In the genomic region with DNA sequence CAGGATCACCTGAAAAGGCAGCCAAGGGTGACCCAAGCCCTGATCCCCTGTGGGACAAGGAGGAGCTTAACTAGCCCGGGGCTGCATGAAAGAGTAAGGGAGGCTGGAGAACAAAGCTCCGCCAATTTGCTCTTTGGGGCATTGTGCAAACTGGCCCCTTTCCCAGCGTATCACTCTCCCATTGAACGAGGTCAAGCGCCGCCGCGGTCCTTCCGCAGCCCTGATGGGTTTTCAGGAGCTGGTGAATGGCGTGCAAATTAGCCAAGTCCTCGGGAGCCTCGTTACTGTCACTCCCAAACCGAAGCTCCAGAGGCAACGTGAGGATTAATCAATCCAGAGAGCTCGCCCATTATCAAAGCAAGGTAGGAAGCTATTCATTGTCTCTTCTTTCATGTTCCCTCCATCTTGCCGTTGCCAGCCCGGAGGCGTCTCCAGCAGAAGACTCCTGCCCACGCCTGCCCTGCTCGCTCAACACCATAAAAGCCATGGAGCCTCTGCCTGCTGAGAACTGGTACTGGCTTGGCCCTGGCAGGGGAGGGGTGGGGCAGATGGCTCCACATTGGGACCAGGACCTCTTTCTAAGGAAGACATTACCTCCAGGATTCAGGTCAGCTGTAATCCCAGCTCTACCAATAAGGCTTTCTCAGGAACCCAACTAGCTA, we compare ENCODE assay signal across 8 mouse cellular contexts.
DNase-seq lines count a peak whose midpoint lies in the region; ATAC-seq lines count a peak whose summit lies in the region.

No protein-coding gene starts in this region.

- H3K36me3 ChIP-seq in forebrain, embryonic 13.5 days (ENCODE audit: poor library complexity, severe bottlenecking): no peaks in the 10 kb centered on the region

- 3% methylated on average over 20 of the region's 20 CpGs for WGBS in forebrain, embryonic 13.5 days

- intact Hi-C loops in gastrocnemius, postnatal 36 days (cut with DNase I): no loop called here

- H3K27ac ChIP-seq in forebrain, embryonic 13.5 days: peak overlapping the region; percentile 80

- H3K4me2 ChIP-seq in forebrain, embryonic 13.5 days: peak overlapping the region; percentile 51

- H3K27me3 ChIP-seq in forebrain, embryonic 13.5 days: peaks cover 10% of the 10 kb centered on the region

- ATAC-seq in forebrain, embryonic 13.5 days: peak; percentile 56

- H3K9ac ChIP-seq in forebrain, embryonic 13.5 days: 0 out of 2 replicates have a peak overlapping the region, but pooled peaks have one; percentile 35

- no peaks in the 10 kb centered on the region for H3K9me3 ChIP-seq in forebrain, embryonic 13.5 days (replicated peaks)

- DNase-seq in adrenal gland, postnatal 10 days: peak; percentile 66
- no peak for DNase-seq in adrenal gland, adult 8-10 months
- DNase-seq in layer of hippocampus, postnatal 36 days: peak; percentile 48 to 57
- DNase-seq in right cerebral cortex, adult 18-20 months: peak; percentile 59
- no peak for DNase-seq in gastrocnemius, postnatal 36 days
- DNase-seq in kidney, adult 18-20 months: no peak
- no peak for DNase-seq in kidney, postnatal 4 days

- H3K4me3 ChIP-seq in forebrain, embryonic 13.5 days: peak overlapping the region; percentile 12

- peaks cover 92% of the 10 kb centered on the region for H3K4me1 ChIP-seq in forebrain, embryonic 13.5 days

Comparison
In these comparisons a context has a peak if more than half of its experiments do, and no peak if none do; other contexts are left out.
1. DNase-seq: peak in adrenal gland, postnatal 10 days (single experiment), layer of hippocampus, postnatal 36 days (2 of 2) and right cerebral cortex, adult 18-20 months (single experiment); none in adrenal gland, adult 8-10 months (single experiment), gastrocnemius, postnatal 36 days (0 of 2), kidney, adult 18-20 months (single experiment) and kidney, postnatal 4 days (0 of 2).